Mouse (Mus musculus) cerebellum, postnatal 10 days (tissue): ENCODE results near the gene Pla2g10.
"Not testable (repeated sequence)": the region's sequence is repeated elsewhere in the genome, so short reads cannot be mapped to it uniquely, and the experiment has no call there.

Experiments used
- DNase-seq, 2 experiments: peaks; one replicate each; pipeline ENCODE4 v3.0.0; 2021; ENCODE audit warnings: mixed read lengths in 2 of 2

Gene Pla2g10

DNA sequence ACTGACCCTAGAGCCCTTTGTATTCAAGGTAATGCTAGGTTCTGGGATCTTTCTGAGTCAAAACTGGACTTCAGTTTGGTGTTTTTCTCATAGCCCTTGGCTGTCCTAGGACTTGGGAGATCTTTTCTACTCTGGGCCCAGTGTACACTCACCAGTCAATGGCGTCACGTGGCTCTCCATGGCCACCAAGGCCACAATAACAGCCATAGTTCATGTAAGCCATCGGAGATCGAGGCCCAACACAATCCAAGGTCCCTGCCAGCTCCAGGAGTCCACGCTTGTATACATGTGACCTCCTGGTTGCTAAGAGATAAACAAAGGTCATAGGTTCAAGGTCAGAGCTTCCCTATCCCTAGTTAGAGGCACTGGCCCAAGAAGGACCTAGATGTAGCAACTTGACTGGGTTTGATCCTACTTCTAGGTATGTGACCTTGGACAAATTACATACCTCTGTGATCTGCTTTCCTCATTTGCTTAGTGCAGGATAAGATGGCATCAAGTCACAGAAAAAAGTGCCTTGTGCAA, 2.9 kb downstream of the Pla2g10 start:
- no peak for DNase-seq

DNA sequence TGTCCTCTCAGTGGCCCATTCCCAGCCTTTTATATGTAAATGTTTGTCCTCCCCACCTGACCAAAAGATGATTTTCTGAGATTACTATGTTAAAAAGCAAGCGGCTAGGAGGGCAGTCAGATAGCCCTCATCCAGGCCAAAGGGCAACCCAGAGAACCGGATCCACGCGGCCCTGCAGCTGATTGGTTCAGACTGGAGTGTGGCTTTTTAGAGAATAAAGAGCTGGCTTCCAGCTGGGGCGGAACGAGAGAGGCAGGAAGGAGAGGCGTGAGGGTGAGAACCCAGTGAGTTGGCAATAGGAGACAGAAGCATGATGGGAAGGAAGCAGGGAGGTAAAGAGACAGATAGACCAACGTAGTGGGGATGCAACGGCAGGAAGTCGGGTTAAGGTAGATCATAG, 7.8 kb downstream of the Pla2g10 start:
- no peak for DNase-seq

DNA sequence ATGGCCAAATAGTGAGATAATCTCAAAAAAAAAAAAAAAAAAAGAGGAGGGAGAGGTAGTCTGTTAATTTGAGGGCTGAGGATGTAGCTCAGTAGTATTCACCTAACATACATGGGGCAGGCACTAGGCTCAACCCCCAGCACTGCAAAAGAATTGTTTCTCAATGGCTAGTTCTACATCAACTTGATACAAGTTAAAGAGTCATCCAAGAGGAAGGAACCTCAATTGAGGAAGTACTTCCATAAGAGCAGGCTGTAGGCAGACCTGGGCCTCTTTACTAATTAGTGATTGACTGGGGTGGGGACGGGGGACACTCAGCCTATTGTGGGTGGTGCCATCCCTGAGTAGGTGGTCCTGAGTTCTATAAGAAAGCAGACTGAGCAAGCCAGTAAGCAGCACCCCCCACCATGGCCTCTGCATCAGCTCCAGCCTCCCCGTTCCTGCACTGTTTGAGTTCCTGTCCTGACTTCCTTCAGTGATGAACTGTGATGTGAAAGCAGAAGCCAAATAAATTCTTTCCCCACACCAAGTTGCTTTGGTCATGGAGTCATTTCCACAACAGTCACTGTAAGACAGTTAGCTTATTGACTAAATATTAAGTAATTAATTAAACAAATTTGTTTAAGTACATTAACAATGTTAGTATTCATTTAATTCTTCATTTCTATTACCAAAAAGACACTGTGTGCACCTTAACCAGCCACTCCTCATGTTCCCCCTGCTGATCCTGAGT, 13.8 kb downstream of the Pla2g10 start:
- no peak for DNase-seq

DNA sequence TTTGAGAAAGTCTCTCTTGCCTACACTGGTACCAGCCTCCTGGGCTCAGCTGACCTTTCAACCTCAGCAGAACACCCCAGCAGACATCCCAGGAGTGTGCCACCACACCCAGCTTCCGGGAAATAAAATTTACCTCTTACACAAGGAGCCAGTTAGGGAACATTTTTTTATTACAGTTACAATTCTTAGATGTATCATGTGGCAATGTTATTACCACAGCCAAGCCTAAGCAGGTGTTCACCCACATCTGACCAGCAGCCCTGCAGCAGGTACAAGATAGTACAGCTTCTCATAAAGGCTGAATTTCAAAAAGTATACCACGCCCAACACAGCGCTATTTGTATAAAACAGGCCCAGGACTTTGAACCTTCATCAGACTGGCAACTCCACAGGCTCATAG, 15.9 kb downstream of the Pla2g10 start:
- no peak for DNase-seq

DNA sequence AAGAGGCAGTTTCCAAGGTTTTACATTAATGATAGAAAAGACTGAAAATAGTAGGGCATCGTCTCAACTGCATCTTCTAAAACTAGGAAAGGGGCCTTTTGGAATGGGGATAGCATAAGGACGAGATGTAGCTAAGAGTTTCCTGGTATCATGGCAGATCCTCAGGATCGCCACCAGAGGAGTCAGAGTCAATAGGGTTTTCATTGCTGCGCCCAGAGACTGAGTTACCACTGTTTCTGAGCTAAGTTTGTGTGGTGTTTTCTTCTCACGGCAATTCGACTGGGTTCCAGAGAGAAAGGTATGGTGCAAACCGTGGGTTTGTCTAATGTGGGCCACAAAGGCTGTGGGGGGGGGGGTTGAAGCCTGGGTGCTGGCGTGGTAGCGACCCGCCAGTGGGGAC, 26.1 kb downstream of the Pla2g10 start:
- DNase-seq: no peak

DNA sequence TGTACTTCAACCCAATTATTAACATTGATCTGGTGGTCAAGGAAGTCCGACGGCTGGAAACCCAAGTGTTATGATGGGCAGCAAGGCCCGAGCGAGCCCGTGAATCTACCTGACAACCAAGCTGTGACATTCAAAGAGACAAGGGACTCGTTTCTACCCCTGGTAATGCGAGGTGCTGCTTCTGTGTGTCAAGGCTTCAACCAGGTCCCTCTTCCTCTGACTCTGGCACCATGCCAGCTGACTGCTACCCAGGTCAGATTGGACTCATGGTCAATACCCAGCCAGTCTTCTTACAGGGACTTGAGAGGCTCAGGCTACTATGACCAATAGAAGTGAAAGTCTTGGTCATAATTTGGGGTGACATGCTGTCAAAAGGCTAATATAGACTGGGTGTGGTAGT, 28.6 kb downstream of the Pla2g10 start:
- peak; percentile 36 to 43 for DNase-seq

DNA sequence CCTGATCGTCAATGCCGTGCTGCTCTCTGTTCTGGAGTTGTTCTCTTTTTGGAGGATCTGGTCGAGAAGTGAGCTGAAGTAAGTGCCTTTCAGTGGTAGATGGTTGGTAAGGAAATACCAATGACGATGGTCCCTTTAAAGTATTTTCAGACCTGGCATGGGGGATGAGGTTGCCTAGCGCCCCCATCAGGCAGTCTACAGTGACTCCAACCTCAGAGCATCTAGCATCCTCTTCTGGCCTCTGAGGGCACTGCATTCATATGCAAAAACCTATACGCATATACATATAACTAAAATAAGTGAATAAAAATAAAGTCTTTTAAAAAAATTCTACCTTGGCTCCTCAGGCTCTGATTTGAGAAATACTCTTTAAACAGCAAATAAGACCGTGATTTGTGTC, 31.8 kb downstream of the Pla2g10 start:
- DNase-seq: no peak

DNA sequence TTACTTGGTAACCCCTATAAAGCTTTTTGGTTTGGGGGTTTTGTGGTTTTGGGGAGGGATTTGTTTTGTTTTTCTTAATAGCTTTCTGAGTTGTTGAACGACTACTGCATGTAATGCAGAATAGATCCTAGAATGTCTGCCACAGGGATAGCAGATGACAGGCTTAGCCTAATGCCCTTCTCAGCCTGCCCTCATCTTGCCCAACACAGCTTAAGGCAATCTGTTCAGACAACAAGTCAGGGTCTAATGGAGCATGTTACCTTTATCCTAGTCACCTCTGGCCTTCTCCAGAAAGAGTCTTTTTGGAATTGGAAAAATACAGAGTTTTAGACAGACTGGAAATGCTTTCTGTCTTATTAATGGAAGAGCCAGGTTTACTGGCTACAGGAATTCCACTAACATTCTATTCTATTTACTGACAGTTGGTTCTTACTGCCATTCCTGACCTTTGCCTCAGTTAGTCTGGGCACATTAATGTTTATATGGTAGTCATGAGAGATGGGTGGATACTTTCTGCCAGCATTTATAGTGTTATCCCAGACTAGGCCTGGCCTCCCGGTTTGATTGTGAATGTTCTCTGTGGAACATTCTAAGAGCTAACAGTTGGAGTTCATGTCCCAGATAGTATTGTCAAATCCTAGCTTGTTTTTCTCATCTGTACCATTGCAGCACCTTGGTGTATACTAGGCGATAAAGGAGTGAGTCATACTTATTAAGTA, 52.0 kb downstream of the Pla2g10 start:
- DNase-seq: no peak

DNA sequence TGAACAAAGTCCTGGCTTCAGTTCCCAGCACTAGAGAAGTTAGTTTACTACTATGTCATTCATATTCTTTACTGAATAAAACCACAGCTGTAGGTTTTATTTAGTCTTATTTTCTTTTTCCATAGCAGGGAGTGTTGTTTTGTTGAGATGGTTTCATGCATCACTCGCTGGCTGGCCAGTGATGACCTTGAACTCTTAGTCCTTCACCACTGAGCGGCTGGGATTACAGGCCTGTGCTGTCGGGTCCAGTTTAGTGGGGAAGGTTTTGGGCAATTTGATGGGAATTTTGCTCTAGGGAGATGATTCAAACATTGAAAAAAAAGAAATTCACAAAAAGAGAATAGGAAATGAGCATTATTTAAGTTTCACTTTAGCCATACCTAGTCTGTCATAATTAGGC, 56.3 kb downstream of the Pla2g10 start:
- no peak for DNase-seq

DNA sequence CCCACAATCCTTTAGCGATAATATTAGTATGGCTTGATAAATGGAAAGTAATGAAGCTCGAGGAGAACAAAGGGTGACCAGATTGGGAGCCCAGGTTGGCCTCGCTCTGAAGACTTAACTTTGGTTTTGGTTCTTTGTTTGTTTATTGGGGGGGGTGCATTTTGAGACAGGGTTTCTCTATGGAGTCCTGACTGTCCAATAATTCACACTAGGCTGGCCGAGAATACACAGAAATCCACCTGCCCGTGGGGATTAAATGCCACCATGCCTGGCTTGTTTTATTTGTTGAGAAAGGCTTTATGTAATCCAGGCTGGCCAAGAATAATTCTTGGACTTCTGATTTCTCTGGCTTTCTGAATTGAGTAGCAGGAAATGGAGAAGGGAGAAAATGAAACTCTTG, 57.7 kb downstream of the Pla2g10 start:
- no peak for DNase-seq

DNA sequence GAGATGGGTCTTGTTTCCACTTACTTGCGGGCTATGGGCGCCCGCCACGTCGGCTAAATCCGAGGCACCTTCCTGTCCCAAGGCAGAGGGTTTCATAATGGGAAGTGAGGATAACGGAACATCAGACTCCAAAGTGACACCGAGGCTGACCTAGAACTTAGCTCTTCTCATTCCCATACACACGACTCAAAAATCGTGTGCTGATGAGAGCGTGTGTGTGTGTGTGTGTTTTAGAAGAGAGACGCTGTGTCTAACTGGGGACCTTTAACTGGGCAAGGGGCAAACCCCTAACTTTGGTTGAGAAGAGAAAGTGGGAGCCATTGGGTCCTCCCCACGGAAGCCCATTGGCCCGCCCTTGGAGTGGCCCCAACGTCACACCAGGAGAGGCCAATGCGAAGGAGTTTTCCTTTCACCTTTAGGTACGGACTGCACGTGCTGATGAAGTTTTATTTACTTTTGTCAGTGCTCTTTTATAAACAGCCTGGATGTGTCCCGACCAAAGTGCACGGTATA, 58.3 kb downstream of the Pla2g10 start:
- DNase-seq: peak; percentile 74 to 79

DNA sequence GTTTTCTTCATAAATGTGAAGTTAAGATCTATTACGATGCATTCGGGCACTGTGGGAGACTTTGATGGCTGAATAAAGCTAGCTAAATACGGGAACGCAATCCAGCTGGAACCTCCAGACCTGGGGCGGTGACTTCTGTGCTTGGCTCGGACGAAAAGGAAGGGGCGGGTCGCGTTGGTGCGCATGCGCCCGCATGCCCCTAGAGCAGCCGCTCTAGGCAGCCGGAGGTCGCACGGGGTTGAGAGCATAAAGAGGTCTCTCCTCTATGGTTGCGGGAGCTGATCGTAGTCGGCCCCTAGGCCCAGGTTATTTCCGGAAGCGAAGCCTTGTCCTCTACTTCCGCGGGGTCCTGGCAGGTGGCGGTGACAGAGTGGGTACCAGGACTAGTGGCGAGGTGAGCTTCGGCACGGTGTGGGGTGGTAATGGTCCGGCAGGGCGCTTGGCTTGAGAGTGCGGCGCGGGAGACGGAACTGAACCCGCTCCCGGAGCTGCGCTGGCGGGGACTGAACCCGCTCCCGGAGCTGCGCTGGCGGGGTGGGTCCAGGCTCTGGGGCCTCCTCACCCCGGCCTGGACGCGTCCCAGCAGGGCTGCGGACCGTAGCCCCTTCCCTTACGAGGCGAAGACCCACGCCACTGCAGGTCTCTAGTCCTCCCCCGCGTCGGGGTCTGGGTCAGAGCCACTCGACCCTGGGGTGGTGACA, 58.9 kb downstream of the Pla2g10 start, which contains the start of the genes Bfar and 3110001I22Rik:
Gene Bfar (plus strand): TSS at position 174 of the 701 bp plus-strand sequence.
Gene 3110001I22Rik (plus strand): TSS at position 245 of the 701 bp plus-strand sequence.
- DNase-seq: peak; percentile 93 to 96

DNA sequence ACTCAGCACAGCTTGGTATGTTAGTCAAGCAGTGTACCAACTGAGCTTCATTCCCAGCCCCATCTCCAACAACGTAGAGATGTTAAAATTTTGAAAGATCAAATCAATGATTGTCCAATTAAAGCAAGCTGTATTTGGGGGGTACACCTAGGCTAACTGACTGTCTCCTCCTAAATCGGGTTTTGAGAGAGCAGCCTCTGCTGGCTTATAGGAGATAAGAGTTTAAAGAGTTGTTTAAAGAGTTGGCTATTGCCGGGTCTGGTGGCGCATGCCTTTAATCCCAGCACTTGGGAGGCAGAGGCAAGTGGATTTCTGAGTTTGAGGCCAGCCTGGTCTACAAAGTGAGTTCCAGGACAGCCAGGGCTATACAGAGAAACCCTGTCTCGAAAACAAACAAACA, 59.9 kb downstream of the Pla2g10 start:
- DNase-seq: not testable (repeated sequence)

DNA sequence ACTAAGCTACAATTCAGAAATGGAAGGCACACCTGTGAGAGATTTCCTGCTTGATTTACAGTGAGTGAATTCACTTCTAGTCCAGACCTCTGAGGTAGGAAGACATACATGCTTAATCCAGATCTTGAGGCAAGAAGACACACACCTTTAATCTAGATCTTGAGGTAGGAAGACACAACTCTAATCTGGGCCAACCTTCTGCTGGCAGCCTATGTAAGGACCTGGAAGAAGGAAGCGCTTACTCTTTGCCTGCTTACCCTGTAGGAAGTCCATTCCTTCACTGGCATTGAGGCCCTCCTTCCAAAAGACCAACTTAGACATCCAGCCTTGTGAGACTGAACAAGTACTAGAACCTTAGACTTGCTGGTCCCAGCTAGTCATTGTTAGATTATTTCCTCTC, 61.5 kb downstream of the Pla2g10 start:
- DNase-seq: no peak

DNA sequence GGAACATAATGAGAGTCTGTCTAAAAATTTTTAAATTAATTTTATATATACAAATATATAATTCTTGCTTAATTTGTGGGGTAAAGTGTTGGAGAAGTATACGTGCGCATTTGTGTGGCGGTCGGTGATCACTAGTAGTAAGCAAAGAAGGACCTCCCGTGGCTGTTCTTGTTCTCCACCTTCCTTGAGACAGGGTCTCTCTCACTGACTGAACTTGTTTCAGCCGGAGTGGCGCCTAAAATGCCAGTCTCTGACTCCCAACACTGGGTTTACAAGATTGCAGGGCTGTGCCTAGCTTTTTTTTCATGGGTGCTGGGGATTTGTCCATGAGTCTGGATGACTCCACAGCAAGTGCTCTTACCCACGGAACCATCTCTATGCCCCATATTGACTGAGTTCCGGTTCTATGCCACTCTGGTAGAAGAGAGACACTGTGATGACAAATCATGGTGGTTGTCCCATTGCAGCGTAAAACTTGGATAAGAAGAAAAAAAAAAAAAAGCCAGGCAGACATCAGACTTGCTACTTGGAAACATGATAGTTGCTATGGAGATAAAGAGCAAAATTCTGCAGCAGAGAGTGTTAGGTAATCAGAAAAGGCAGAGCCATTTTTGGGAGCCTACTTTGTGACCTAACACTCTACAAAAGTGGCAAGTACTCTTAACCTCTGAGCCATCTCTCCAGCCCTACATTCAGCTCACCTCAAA, 62.2 kb downstream of the Pla2g10 start:
- DNase-seq: peak; percentile 14 to 30

DNA sequence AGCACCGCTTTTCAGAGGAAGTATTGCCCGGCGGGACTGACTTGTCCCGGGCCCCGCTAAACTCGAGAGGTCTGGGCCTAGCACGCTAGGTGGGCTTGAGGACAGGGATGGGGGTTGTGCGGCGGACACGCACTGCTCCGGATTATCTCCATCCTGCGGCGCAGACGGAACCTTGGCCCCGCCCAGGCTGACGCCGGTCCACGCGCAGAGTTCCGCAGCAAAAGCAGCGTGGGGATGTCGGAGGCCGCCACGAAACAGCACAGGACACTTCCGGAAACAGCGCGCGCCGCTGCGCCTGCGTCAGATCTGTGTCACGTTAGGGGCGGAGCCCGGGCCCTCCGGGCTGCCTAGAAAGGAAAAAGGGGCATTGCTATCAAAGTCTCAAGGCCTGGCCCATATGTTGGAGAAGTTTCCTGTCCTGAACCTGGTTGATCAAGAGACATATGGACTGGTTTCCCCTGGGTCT, 62.9 kb downstream of the Pla2g10 start, which contains the start of gene Parn:
Gene Parn (minus strand): TSS at position 293 of the 466 bp plus-strand sequence.
- DNase-seq: peak; percentile 94 to 96
